Mouse (Mus musculus) forebrain, embryonic 13.5 days (tissue): ENCODE measurements around the gene Hc. TPM values are rescaled to one million over a fixed set of nuclear protein-coding genes. Genes with fewer than 3 reads are reported as not detected.

Experiments
- ATAC-seq: fragments of 200-750 bp; cut with Nextera tagmentation; 2 replicates; pipeline ENCODE4 v1.8.0; 2017
- H3K27ac ChIP-seq: fragments of 300-500 bp; sonication (generic); 2 replicates; pipeline ENCODE4 v1.5.1; 2015; ENCODE audit warnings: inconsistent platforms, mild to moderate bottlenecking, moderate library complexity
- H3K27me3 ChIP-seq: fragments of 300-500 bp; sonication (generic); 2 replicates; pipeline ENCODE4 v1.6.1; 2015; ENCODE audit warnings: mild to moderate bottlenecking, inconsistent platforms
- H3K36me3 ChIP-seq: fragments of 300-500 bp; sonication (generic); 2 replicates; pipeline ENCODE4 v1.6.1; 2015; ENCODE audit warnings: mild to moderate bottlenecking, inconsistent platforms; ENCODE audit not compliant: poor library complexity, severe bottlenecking
- H3K4me1 ChIP-seq: fragments of 300-500 bp; sonication (generic); 2 replicates; pipeline ENCODE4 v1.6.1; 2015; ENCODE audit warnings: inconsistent platforms
- H3K4me2 ChIP-seq: fragments of 300-500 bp; sonication (generic); 2 replicates; pipeline ENCODE4 v1.6.1; 2015; ENCODE audit warnings: inconsistent platforms, mild to moderate bottlenecking, moderate library complexity
- H3K4me3 ChIP-seq: fragments of 300-500 bp; sonication (generic); 2 replicates; pipeline ENCODE4 v1.5.1; 2015; ENCODE audit warnings: mild to moderate bottlenecking, inconsistent platforms
- H3K9ac ChIP-seq: fragments of 300-500 bp; sonication (generic); 2 replicates; pipeline ENCODE4 v1.6.1; 2015; ENCODE audit warnings: mild to moderate bottlenecking, inconsistent platforms
- H3K9me3 ChIP-seq: fragments of 300-500 bp; sonication (generic); replicated peaks from 2 replicates; pipeline ENCODE4 v1.6.1; 2016; ENCODE audit warnings: inconsistent platforms
- WGBS: fragments of 180-500 bp; shearing (Covaris S2); methylation state at CpG from one replicate; pipeline ENCODE4 v1.1.7; 2015; 5-methylcytosine and 5-hydroxymethylcytosine counted together
- polyA plus RNA-seq: library from polyadenylated mRNA; unstranded; fragments of >200 nt; fragmentation: Nextera tagmentation; extraction: Ambion mirVana; gene quantifications from 2 replicates; pipeline ENCODE4 v1.2.1, GENCODE M21; 2015

Hc gene
- polyA plus RNA-seq, 1 experiment from 2014 or later: 0.36 TPM

- 87% methylated on average over 1 of the region's 1 CpGs for WGBS
- Histone ChIP-seq H3K9ac (no peak overlapping the region), H3K27me3 (no peaks in the 10 kb centered on the region), H3K27ac (no peak overlapping the region), H3K4me1 (peaks cover 30% of the 10 kb centered on the region), H3K4me3 (no peak overlapping the region), H3K36me3 (no peaks in the 10 kb centered on the region), H3K4me2 (no peak overlapping the region), H3K9me3 (no peaks in the 10 kb centered on the region)
- no peak for ATAC-seq
Observed at GRCm38 (mm10) chr2:34989749-34990148, 71.5 kb downstream of the Hc start.

GRCm38 (mm10) chr2:34987595-34987994, 73.6 kb downstream of the Hc start:
- H3K36me3 ChIP-seq: no peaks in the 10 kb centered on the region
- WGBS: 86% methylated on average over 1 of the region's 1 CpGs
- no peak overlapping the region for H3K9ac ChIP-seq
- ATAC-seq: no peak
- no peaks in the 10 kb centered on the region for H3K27me3 ChIP-seq
- H3K4me1 ChIP-seq: peaks cover 16% of the 10 kb centered on the region
- H3K4me2 ChIP-seq: no peak overlapping the region
- H3K4me3 ChIP-seq: no peak overlapping the region
- no peaks in the 10 kb centered on the region for H3K9me3 ChIP-seq
- no peak overlapping the region for H3K27ac ChIP-seq

- peaks cover 25% of the 10 kb centered on the region for H3K4me1 ChIP-seq
- H3K4me3 ChIP-seq: no peak overlapping the region
- H3K27ac ChIP-seq: no peak overlapping the region
- H3K4me2 ChIP-seq: no peak overlapping the region
- ATAC-seq: no peak
- no peak overlapping the region for H3K9ac ChIP-seq
- H3K9me3 ChIP-seq: no peaks in the 10 kb centered on the region
- no peaks in the 10 kb centered on the region for H3K36me3 ChIP-seq
- 88% methylated on average over 8 of the region's 8 CpGs for WGBS
- no peaks in the 10 kb centered on the region for H3K27me3 ChIP-seq
Observed at GRCm38 (mm10) chr2:34984885-34985284, 76.4 kb downstream of the Hc start.

GRCm38 (mm10) chr2:34982906-34983698, 78.1 kb downstream of the Hc start:
- H3K27ac ChIP-seq: no peak overlapping the region
- no peaks in the 10 kb centered on the region for H3K27me3 ChIP-seq
- H3K4me2 ChIP-seq: no peak overlapping the region
- no peak overlapping the region for H3K4me3 ChIP-seq
- ATAC-seq: no peak
- no peak overlapping the region for H3K9ac ChIP-seq
- WGBS: 67% methylated on average over 11 of the region's 11 CpGs
- H3K4me1 ChIP-seq: peaks cover 20% of the 10 kb centered on the region
- no peaks in the 10 kb centered on the region for H3K9me3 ChIP-seq
- H3K36me3 ChIP-seq: no peaks in the 10 kb centered on the region

GRCm38 (mm10) chr2:34982096-34982724, 79.0 kb downstream of the Hc start:
- Histone ChIP-seq H3K9ac (no peak overlapping the region), H3K4me3 (no peak overlapping the region), H3K36me3 (no peaks in the 10 kb centered on the region), H3K4me1 (peaks cover 20% of the 10 kb centered on the region), H3K4me2 (no peak overlapping the region), H3K9me3 (no peaks in the 10 kb centered on the region), H3K27ac (no peak overlapping the region), H3K27me3 (no peaks in the 10 kb centered on the region)
- 47% methylated on average over 14 of the region's 14 CpGs for WGBS
- ATAC-seq: no peak

- no peaks in the 10 kb centered on the region for H3K27me3 ChIP-seq
- H3K4me1 ChIP-seq: peaks cover 20% of the 10 kb centered on the region
- no peaks in the 10 kb centered on the region for H3K9me3 ChIP-seq
- H3K9ac ChIP-seq: no peak overlapping the region
- no peak overlapping the region for H3K4me2 ChIP-seq
- H3K27ac ChIP-seq: no peak overlapping the region
- no peaks in the 10 kb centered on the region for H3K36me3 ChIP-seq
- 63% methylated on average over 3 of the region's 3 CpGs for WGBS
- no peak for ATAC-seq
- no peak overlapping the region for H3K4me3 ChIP-seq
Observed at GRCm38 (mm10) chr2:34979459-34980011, 81.7 kb downstream of the Hc start.

- no peak for ATAC-seq
Observed at GRCm38 (mm10) chr2:34978226-34978625, 83.0 kb downstream of the Hc start.

GRCm38 (mm10) chr2:34976945-34977658, 84.1 kb downstream of the Hc start:
- H3K27me3 ChIP-seq: no peaks in the 10 kb centered on the region
- H3K4me1 ChIP-seq: peaks cover 9% of the 10 kb centered on the region
- no peak overlapping the region for H3K27ac ChIP-seq
- no peaks in the 10 kb centered on the region for H3K36me3 ChIP-seq
- no peaks in the 10 kb centered on the region for H3K9me3 ChIP-seq
- 93% methylated on average over 8 of the region's 8 CpGs for WGBS
- no peak overlapping the region for H3K9ac ChIP-seq
- H3K4me3 ChIP-seq: no peak overlapping the region
- H3K4me2 ChIP-seq: no peak overlapping the region
- no peak for ATAC-seq

More at GRCm38 (mm10) chr2:34978226-34978625, 83.0 kb downstream of the Hc start:
- Histone ChIP-seq H3K36me3 (no peaks in the 10 kb centered on the region), H3K27me3 (no peaks in the 10 kb centered on the region), H3K4me1 (peaks cover 20% of the 10 kb centered on the region), H3K4me3 (no peak overlapping the region), H3K27ac (no peak overlapping the region), H3K4me2 (no peak overlapping the region), H3K9ac (no peak overlapping the region), H3K9me3 (no peaks in the 10 kb centered on the region)
- WGBS: 97% methylated on average over 2 of the region's 2 CpGs

- no peak overlapping the region for H3K27ac ChIP-seq
- H3K36me3 ChIP-seq: no peaks in the 10 kb centered on the region
- no peaks in the 10 kb centered on the region for H3K27me3 ChIP-seq
- no peak overlapping the region for H3K4me2 ChIP-seq
- no peak overlapping the region for H3K9ac ChIP-seq
- H3K4me1 ChIP-seq: peaks cover 3% of the 10 kb centered on the region
- H3K4me3 ChIP-seq: no peak overlapping the region
- 93% methylated on average over 6 of the region's 6 CpGs for WGBS
- no peak for ATAC-seq
- no peaks in the 10 kb centered on the region for H3K9me3 ChIP-seq
Observed at GRCm38 (mm10) chr2:34976447-34976846, 84.8 kb downstream of the Hc start.

- Histone ChIP-seq H3K9me3 (no peaks in the 10 kb centered on the region), H3K9ac (no peak overlapping the region), H3K4me1 (0 out of 2 replicates have a peak, but pooled peaks cover 5% of the 10 kb centered on the region), H3K27ac (no peak overlapping the region), H3K27me3 (no peaks in the 10 kb centered on the region), H3K4me3 (no peak overlapping the region), H3K36me3 (no peaks in the 10 kb centered on the region), H3K4me2 (no peak overlapping the region)
- ATAC-seq: no peak
- WGBS: 89% methylated on average over 8 of the region's 8 CpGs
Observed at GRCm38 (mm10) chr2:34973087-34973486, 88.2 kb downstream of the Hc start.

- 0 out of 2 replicates have a peak, but pooled peaks cover 5% of the 10 kb centered on the region for H3K4me1 ChIP-seq
- no peak overlapping the region for H3K27ac ChIP-seq
- WGBS: 80% methylated on average over 11 of the region's 11 CpGs
- no peaks in the 10 kb centered on the region for H3K36me3 ChIP-seq
- H3K9me3 ChIP-seq: no peaks in the 10 kb centered on the region
- ATAC-seq: no peak
- no peak overlapping the region for H3K4me3 ChIP-seq
- H3K4me2 ChIP-seq: no peak overlapping the region
- H3K9ac ChIP-seq: no peak overlapping the region
- H3K27me3 ChIP-seq: no peaks in the 10 kb centered on the region
Observed at GRCm38 (mm10) chr2:34971080-34971888, 90.0 kb downstream of the Hc start.
